Mouse (Mus musculus): ENCODE data around the gene Tmco1. TPM values are rescaled to one million over a fixed set of nuclear protein-coding genes. Genes with fewer than 3 reads are reported as not detected.

Tmco1 gene
- total and polyA plus RNA-seq, 3 experiments: 110 to 128 TPM; not detected in 1

GRCm38 (mm10) chr1:167349815-167350596 lies 41.8 kb downstream of the Tmco1 start, which contains the start of gene Aldh9a1:
Gene Aldh9a1 (plus strand): TSS chr1:167349991.
- Histone ChIP-seq H3K27me3 (ENCODE audit: control insufficient read depth in 1 of 2, insufficient read depth in 2 of 2, low read length in 2 of 2) (no peaks in the 10 kb centered on the region), H3K27ac (ENCODE audit: control insufficient read depth, low read depth, low read length) (peak within 1 kb of the TSS; percentile 93), H3K36me3 (ENCODE audit: control insufficient read depth in 1 of 2, insufficient read depth in 2 of 2, low read length in 2 of 2) (peaks cover 3 to 17% of the 10 kb centered on the region in 2 experiments), H3K4me3 (ENCODE audit: control insufficient read depth in 1 of 2, insufficient read depth in 1 of 2, low read depth in 2 of 2, low read length in 2 of 2) (peak within 1 kb of the TSS; percentile 82 to 96), H3K79me2 (ENCODE audit: control insufficient read depth, insufficient read depth, low read length, poor library complexity) (peaks cover 12% of the 10 kb centered on the region), H3K9ac (ENCODE audit: control insufficient read depth, low read depth, low read length, poor library complexity, severe bottlenecking) (peak within 1 kb of the TSS; percentile 95), H3K4me1 (ENCODE audit: control insufficient read depth in 1 of 2, insufficient read depth in 2 of 2, low read length in 2 of 2) (peaks cover 6 to 10% of the 10 kb centered on the region in 2 experiments; a peak in 3 of 4 replicates), H3K9me3 (replicated peaks; ENCODE audit: insufficient read depth, low read length) (no peaks in the 10 kb centered on the region)
- TF ChIP-seq TBP (IDR thresholded peaks at IDR 0.05; ENCODE audit: low read depth, low read length): peak; percentile 70
- 0 out of 2 replicates have a peak, but pooled peaks have one; percentile 46 for TF ChIP-seq UBTF (IDR thresholded peaks at IDR 0.05; ENCODE audit: borderline replicate concordance, insufficient read depth, low read depth, low read length)
- peak; percentile 69 for TF ChIP-seq SIN3A (IDR thresholded peaks at IDR 0.05; ENCODE audit: low read length)
- TF ChIP-seq E2F4 (IDR thresholded peaks at IDR 0.05; ENCODE audit: borderline replicate concordance, low read depth, low read length): no peak
- 0 out of 2 replicates have a peak, but pooled peaks have one; percentile 45 for TF ChIP-seq TCF12 (IDR thresholded peaks at IDR 0.05; ENCODE audit: low read depth, low read length)
- TF ChIP-seq RCOR1 (IDR thresholded peaks at IDR 0.05; ENCODE audit: low read depth, low read length): no peak
- peak; percentile 24; the same call in 1 of the 2 replicates for TF ChIP-seq TAL1 (IDR thresholded peaks at IDR 0.05; ENCODE audit: low read length)
- TF ChIP-seq BHLHE40 (IDR thresholded peaks at IDR 0.05; ENCODE audit: borderline replicate concordance, low read depth, low read length): peak; percentile 66; the same call in 1 of the 2 replicates
- peak; percentile 56; the same call in 1 of the 2 replicates for TF ChIP-seq ETS1 (IDR thresholded peaks at IDR 0.05; ENCODE audit: low read depth, low read length)
- no peak for TF ChIP-seq JUND (IDR thresholded peaks at IDR 0.05; ENCODE audit: low read depth, low read length)
- peak; percentile 88; the same call in 1 of the 2 replicates for TF ChIP-seq MXI1 (IDR thresholded peaks at IDR 0.05; ENCODE audit: low read depth, low read length)
- TF ChIP-seq CTCF (IDR thresholded peaks at IDR 0.05 in 2 of 3, conservative IDR thresholded peaks at IDR 0.05 in 1 of 3; ENCODE audit: control insufficient read depth in 1 of 3, insufficient read depth in 1 of 3, low read depth in 2 of 3, low read length in 3 of 3, poor library complexity in 1 of 3, severe bottlenecking in 1 of 3): peak in 1 of 3 experiments; percentile 3; a peak in 1 of 6 replicates
- peak; percentile 86 for TF ChIP-seq NELFE (IDR thresholded peaks at IDR 0.05; ENCODE audit: low read depth, low read length)
- peak; percentile 51; the same call in 1 of the 2 replicates for TF ChIP-seq GATA1 (IDR thresholded peaks at IDR 0.05; ENCODE audit: low read depth, low read length)
- peak in 1 of 2 experiments; percentile 26; a peak in 1 of 4 replicates for TF ChIP-seq EP300 (IDR thresholded peaks at IDR 0.05; ENCODE audit: low read depth in 1 of 2, low read length in 2 of 2)
- no peak for TF ChIP-seq ZKSCAN1 (IDR thresholded peaks at IDR 0.05; ENCODE audit: low read depth, low read length)
- 0 out of 2 replicates have a peak, but pooled peaks have one; percentile 18 for TF ChIP-seq ELF1 (IDR thresholded peaks at IDR 0.05; ENCODE audit: low read depth, low read length)
- peak; percentile 51; the same call in 1 of the 2 replicates for TF ChIP-seq USF1 (IDR thresholded peaks at IDR 0.05; ENCODE audit: low read depth, low read length)
- peak; percentile 75; the same call in 1 of the 2 replicates for TF ChIP-seq POLR2AphosphoS2 (IDR thresholded peaks at IDR 0.05; ENCODE audit: low read length)
- TF ChIP-seq HCFC1 (IDR thresholded peaks at IDR 0.05; ENCODE audit: low read depth, low read length): peak; percentile 54
- peak; percentile 88 for TF ChIP-seq MAFK (IDR thresholded peaks at IDR 0.05; ENCODE audit: borderline replicate concordance, low read depth, low read length)
- TF ChIP-seq RAD21 (IDR thresholded peaks at IDR 0.05; ENCODE audit: low read depth, low read length): no peak
- peak; percentile 82 for TF ChIP-seq ZMIZ1 (IDR thresholded peaks at IDR 0.05; ENCODE audit: low read depth, low read length)
- no peak for TF ChIP-seq CHD2 (IDR thresholded peaks at IDR 0.05; ENCODE audit: low read length)
- TF ChIP-seq POLR2A (IDR thresholded peaks at IDR 0.05; ENCODE audit: control insufficient read depth in 1 of 2, insufficient read depth in 1 of 2, low read depth in 1 of 2, low read length in 2 of 2, poor library complexity in 1 of 2): peak; percentile 74 to 93
- no peak for TF ChIP-seq USF2 (IDR thresholded peaks at IDR 0.05; ENCODE audit: borderline replicate concordance in 1 of 2, insufficient read depth in 1 of 2, low read depth in 1 of 2, low read length in 2 of 2)
- DNase-seq (ENCODE audit: low read depth, low spot score): peak; percentile 95
